Mouse (Mus musculus) stomach, postnatal 0 days (tissue): ENCODE results near the gene Fancb. TPM values are rescaled to one million over a fixed set of nuclear protein-coding genes. Genes with fewer than 3 reads are reported as not detected.

Source experiments
- ATAC-seq: fragments of 200-750 bp; cut with Nextera tagmentation; 2 replicates; pipeline ENCODE4 v1.8.0; 2017; ENCODE audit not compliant: low FRiP score, low TSS enrichment
- DNase-seq: peaks from one replicate; pipeline ENCODE4 v3.0.0-alpha.2; 2016; ENCODE audit warnings: low spot score
- H3K27ac ChIP-seq: fragments of 300-500 bp; sonication (generic); replicated peaks from 2 replicates; pipeline ENCODE4 v1.5.1; 2014; ENCODE audit warnings: mild to moderate bottlenecking, control low read depth
- H3K27me3 ChIP-seq: fragments of 300-500 bp; sonication (generic); 2 replicates; pipeline ENCODE4 v1.6.1; 2014; ENCODE audit warnings: low read length; ENCODE audit not compliant: control insufficient read depth, insufficient read depth
- H3K36me3 ChIP-seq: fragments of 300-500 bp; sonication (generic); 2 replicates; pipeline ENCODE4 v1.6.1; 2014; ENCODE audit warnings: low read length, mixed read lengths; ENCODE audit not compliant: control insufficient read depth, insufficient read depth
- H3K4me1 ChIP-seq: fragments of 300-500 bp; sonication (generic); replicated peaks from 2 replicates; pipeline ENCODE4 v1.6.1; 2014; ENCODE audit warnings: antibody characterized with exemption; ENCODE audit not compliant: control insufficient read depth, insufficient read depth
- H3K4me2 ChIP-seq: fragments of 300-500 bp; sonication (generic); replicated peaks from 2 replicates; pipeline ENCODE4 v1.6.1; 2014; ENCODE audit warnings: low read depth, mild to moderate bottlenecking, control low read depth, moderate library complexity
- H3K4me3 ChIP-seq: fragments of 300-500 bp; sonication (generic); 2 replicates; pipeline ENCODE4 v1.5.1; 2014; ENCODE audit warnings: low read depth, low read length, control low read depth
- H3K9ac ChIP-seq: fragments of 300-500 bp; sonication (generic); 2 replicates; pipeline ENCODE4 v1.6.1; 2014; ENCODE audit warnings: mild to moderate bottlenecking, low read length, control low read depth, mixed read lengths
- H3K9me3 ChIP-seq: fragments of 300-500 bp; sonication (generic); 2 replicates; pipeline ENCODE4 v1.6.1; 2016; ENCODE audit warnings: low read length; ENCODE audit not compliant: control insufficient read depth
- CTCF ChIP-seq: IDR thresholded peaks from 2 replicates; pipeline ENCODE4 v1.5.1; 2016; ENCODE audit warnings: antibody characterized with exemption, low read depth, mild to moderate bottlenecking, moderate library complexity
- EP300 ChIP-seq: optimal IDR thresholded peaks from 2 replicates; pipeline ENCODE3; 2016; ENCODE audit warnings: antibody characterized with exemption
- WGBS: fragments of 180-500 bp; shearing (Covaris S2); extraction: QIAGEN DNeasy Blood & Tissue Kit; methylation state at CpG from one replicate; pipeline ENCODE4 v1.1.7; 2014; 5-methylcytosine and 5-hydroxymethylcytosine counted together
- polyA plus RNA-seq: library from polyadenylated mRNA; unstranded; fragments of >200 nt; fragmentation: Nextera tagmentation; extraction: Ambion mirVana; gene quantifications from 2 replicates; pipeline ENCODE4 v1.2.1, GENCODE M21; 2015

Fancb gene
- polyA plus RNA-seq, result 3.7 and 4.3 TPM in 2 replicates

- H3K4me2 ChIP-seq, result peak within 1 kb of the TSS; percentile 53
- H3K27ac ChIP-seq, result peak within 1 kb of the TSS; percentile 67
- no peaks in the 10 kb centered on the region for H3K36me3 ChIP-seq
- H3K9ac ChIP-seq, result peak within 1 kb of the TSS; percentile 59
- 14% methylated on average over 26 of the region's 26 CpGs for WGBS
- TF ChIP-seq EP300 (no peak), CTCF (peak; percentile 33; the same call in 1 of the 2 replicates)
- no peaks in the 10 kb centered on the region for H3K9me3 ChIP-seq
- no peaks in the 10 kb centered on the region for H3K4me1 ChIP-seq
- H3K4me3 ChIP-seq, result peak within 1 kb of the TSS; percentile 52
- DNase-seq, result peak; percentile 90
- H3K27me3 ChIP-seq, result no peaks in the 10 kb centered on the region
- ATAC-seq, result peak; percentile 100
These were observed at the start of gene Fancb, which contains the start of gene Mospd2 for GRCm38 (mm10) chrX:164980193-164980775. Gene Fancb, plus strand, starts transcription at chrX:164980592. Gene Mospd2, minus strand, starts transcription at chrX:164980375.

DNA sequence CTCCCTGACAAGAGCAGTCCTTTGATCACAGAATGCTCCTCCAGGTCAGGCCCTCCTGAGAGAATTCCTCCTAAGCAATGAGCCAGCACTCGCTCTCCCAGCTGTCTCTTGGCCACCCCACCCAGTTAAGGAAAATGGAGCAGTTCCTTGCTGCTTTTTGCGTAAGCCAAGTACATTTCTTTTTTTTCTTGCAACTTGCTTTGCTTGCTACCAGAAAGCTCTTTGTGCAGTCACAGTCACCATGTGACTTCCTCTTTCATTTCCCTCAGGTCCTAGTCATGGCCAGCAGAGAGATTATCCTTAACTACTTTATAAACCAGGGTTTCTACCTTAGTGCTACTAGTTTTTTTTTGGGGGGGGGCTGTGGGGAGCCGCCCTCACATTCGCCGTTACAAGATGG, 38.9 kb upstream of the Fancb start:
- H3K27ac ChIP-seq, result no peak overlapping the region
- H3K27me3 ChIP-seq, result no peaks in the 10 kb centered on the region
- ATAC-seq (no peak), DNase-seq (no peak)
- no peaks in the 10 kb centered on the region for H3K36me3 ChIP-seq
- H3K4me2 ChIP-seq, result no peak overlapping the region
- 96% methylated on average over 5 of the region's 5 CpGs for WGBS
- no peaks in the 10 kb centered on the region for H3K9me3 ChIP-seq
- no peak overlapping the region for H3K9ac ChIP-seq
- TF ChIP-seq CTCF (no peak), EP300 (no peak)
- no peak overlapping the region for H3K4me3 ChIP-seq
- no peaks in the 10 kb centered on the region for H3K4me1 ChIP-seq

- DNase-seq, result no peak
- 62% methylated on average over 11 of the region's 11 CpGs for WGBS
- no peak overlapping the region for H3K27ac ChIP-seq
- no peak overlapping the region for H3K4me3 ChIP-seq
- H3K4me2 ChIP-seq, result no peak overlapping the region
- TF ChIP-seq EP300 (no peak), CTCF (no peak)
- H3K27me3 ChIP-seq, result no peaks in the 10 kb centered on the region
- no peaks in the 10 kb centered on the region for H3K4me1 ChIP-seq
- H3K9me3 ChIP-seq, result no peaks in the 10 kb centered on the region
- no peak for ATAC-seq
- H3K36me3 ChIP-seq, result no peaks in the 10 kb centered on the region
- H3K9ac ChIP-seq, result no peak overlapping the region
These were observed 28.4 kb upstream of the Fancb start for GRCm38 (mm10) chrX:164951858-164952576.

DNA sequence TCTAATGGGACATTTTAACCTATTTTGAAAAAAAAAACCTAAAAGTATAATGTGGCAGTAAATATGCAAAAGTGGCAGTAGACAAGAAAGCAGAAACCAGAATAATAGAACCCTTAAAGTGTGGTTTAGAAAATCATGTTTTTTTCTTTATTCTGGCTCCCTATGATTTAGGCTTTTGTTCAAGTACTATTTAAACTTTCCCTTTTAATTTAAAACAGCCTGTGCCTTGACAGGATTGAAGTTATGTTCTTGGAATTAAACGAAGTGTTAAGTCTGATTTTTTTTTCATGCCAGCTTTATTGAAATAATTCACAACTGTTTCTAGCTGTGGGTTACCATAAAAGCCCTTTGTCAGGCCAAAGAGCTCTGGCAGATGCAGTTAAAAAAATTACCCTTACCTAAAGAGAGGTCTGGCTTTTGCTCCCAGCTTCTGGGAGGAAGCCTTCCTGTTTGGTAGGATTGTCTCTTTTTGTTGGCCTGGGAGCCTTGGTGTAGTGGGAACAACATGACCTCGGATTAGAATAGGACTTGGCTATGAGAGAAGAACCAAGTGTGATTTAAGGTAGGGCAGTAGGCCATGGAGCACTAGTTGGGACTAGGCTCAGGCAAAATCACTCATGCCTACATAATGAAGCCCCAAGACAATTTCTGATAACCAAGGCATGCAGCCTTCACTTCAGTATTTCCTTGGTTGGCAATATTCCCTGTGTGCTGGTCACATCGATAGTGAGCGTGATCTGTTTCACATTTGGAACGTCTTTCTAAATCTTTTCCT, 27.6 kb upstream of the Fancb start:
- 69% methylated on average over 5 of the region's 5 CpGs for WGBS
- Histone ChIP-seq H3K27ac (no peak overlapping the region), H3K9me3 (no peaks in the 10 kb centered on the region), H3K4me2 (no peak overlapping the region), H3K36me3 (no peaks in the 10 kb centered on the region), H3K4me1 (no peaks in the 10 kb centered on the region), H3K27me3 (no peaks in the 10 kb centered on the region), H3K9ac (no peak overlapping the region), H3K4me3 (no peak overlapping the region)
- ATAC-seq (no peak), DNase-seq (no peak)
- no peak for TF ChIP-seq CTCF

DNA sequence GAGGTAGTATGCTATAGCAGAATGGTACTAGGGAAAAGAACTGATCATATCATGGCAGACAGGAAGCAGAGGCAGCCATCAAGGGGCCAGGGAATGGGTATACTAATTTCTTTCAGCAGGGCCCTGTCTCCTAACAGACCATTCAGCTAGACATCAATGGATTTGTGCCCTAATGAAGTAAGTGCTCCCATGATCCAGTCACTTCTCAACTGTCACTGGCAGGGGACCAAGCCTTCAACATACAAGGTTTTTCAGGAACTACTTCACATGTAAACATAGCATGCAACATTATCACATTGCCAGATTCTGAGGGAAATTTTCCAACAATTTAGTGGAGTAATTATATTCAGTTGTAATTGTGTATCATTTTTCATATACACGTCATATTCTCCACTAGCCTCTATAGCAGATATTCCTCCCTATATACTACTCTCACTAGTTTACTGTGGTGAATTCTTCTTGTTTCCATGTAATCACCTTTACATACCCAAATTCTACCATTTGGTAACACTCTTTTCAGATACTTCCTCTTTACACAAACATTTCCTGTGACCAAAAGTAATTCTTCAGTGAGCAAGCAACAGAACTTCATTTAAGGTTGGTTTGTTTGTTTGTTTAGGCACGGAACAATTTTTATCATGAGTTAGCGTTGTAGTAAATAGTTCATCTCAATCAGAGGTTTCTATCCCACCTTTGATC, 14.5 kb upstream of the Fancb start:
- no peak for DNase-seq
- TF ChIP-seq EP300 (no peak), CTCF (no peak)
- H3K4me3 ChIP-seq, result no peak overlapping the region
- no peak overlapping the region for H3K27ac ChIP-seq
- no peaks in the 10 kb centered on the region for H3K4me1 ChIP-seq
- no peaks in the 10 kb centered on the region for H3K27me3 ChIP-seq
- WGBS, result 81% methylated on average over 3 of the region's 3 CpGs
- H3K36me3 ChIP-seq, result no peaks in the 10 kb centered on the region
- no peak overlapping the region for H3K9ac ChIP-seq
- no peaks in the 10 kb centered on the region for H3K9me3 ChIP-seq
- ATAC-seq, result no peak
- H3K4me2 ChIP-seq, result no peak overlapping the region
